Mouse (Mus musculus) bone marrow, adult 2 months (tissue): ENCODE measurements around the gene Tab2.

Experiments
- CTCF ChIP-seq: fragments of 200-500 bp; IDR thresholded peaks from 2 replicates; pipeline ENCODE4 v1.5.1; 2011; ENCODE audit warnings: low read length, control low read depth; ENCODE audit not compliant: control insufficient read depth, insufficient read depth
- POLR2A ChIP-seq: fragments of 200-500 bp; IDR thresholded peaks from 2 replicates; pipeline ENCODE4 v1.6.1; 2011; ENCODE audit warnings: low read depth, mild to moderate bottlenecking, control low read depth, low read length, borderline replicate concordance; ENCODE audit not compliant: control insufficient read depth

DNA sequence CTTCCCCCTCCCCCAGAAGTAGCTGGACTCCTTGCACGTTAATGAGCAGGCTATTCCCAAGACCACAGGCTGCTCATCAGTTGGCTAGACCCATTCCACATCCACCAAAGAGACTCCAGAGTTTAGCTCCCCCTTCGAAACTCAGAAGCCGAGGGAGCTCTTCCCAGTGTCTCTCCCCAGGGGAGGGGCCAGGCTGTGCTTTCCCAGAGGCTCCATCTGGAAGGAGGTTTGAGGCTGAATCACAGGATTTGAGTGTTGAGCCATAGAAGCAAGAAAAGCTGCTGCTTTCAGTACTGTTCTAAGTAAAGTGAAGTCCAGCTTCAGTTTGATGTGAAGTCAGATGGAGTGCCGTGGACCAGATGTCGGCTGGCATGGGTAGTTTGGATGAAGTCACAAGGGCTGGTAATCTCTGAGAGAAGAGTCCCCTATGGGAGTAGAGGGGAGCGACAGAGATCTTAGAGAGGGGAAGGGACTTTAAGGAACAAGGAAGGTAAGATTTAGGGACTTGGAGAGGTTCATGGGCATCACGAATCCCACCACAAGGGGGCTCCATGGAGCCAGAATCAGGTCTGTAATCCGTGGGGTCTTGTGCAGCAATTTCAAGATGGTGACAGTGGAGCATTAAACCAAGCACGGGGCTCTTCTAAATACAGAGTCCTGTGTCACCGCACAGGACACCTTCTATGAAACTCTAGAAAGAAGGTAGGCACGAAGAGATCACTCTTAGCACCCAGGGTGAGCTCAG is 85.3 kb downstream of the Tab2 start:
- TF ChIP-seq CTCF (peak; percentile 60; the same call in 1 of the 2 replicates), POLR2A (no peak)
